Mouse (Mus musculus): ENCODE results near the gene Gprc5c. TPM values are rescaled to one million over a fixed set of nuclear protein-coding genes. Genes with fewer than 3 reads are reported as not detected.

Gene Gprc5c
- polyA plus RNA-seq, 1 experiment from 2014 or later, result 23.5 TPM

DNA sequence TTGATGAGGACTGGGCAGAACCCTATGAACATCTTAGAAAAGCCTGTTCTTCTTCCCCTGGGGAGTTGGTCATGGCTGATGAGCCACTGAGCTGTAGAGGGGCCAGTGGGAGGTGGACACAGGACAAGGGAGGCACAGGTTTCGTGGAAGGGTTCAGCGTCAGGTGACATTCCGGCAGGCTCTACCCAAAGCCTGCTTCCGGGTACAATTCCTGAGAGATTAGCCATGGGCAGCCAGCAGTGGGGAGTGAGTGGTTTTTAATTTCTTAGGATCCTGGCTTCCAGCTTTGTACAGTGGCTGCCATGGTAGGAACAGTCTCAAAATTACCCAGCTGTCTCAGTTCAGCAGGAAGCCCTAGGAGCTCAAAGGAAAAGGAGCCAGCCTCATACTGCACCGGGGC is 3.9 kb upstream of the Gprc5c start:
- H3K36me3 ChIP-seq (ENCODE audit: control insufficient read depth, insufficient read depth, low read length), result no peaks in the 10 kb centered on the region
- ATAC-seq (ENCODE audit: insufficient number of reproducible peaks, insufficient read depth, low FRiP score, low read depth), result no peak
- no peak overlapping the region for H3K4me2 ChIP-seq (replicated peaks; ENCODE audit: low read depth, low read length)
- H3K27me3 ChIP-seq (ENCODE audit: control insufficient read depth, insufficient read depth, low read length), result no peaks in the 10 kb centered on the region
- H3K4me3 ChIP-seq (ENCODE audit: low read depth, low read length), result no peak overlapping the region
- no peak overlapping the region for H3K27ac ChIP-seq (ENCODE audit: low read length)
- 78% methylated on average over 5 of the region's 5 CpGs for WGBS
- H3K9me3 ChIP-seq (ENCODE audit: control insufficient read depth, low read depth, low read length), result no peaks in the 10 kb centered on the region
- no peak overlapping the region for H3K9ac ChIP-seq (replicated peaks; ENCODE audit: low read depth, low read length)
- H3K4me1 ChIP-seq (ENCODE audit: control insufficient read depth, insufficient read depth, low read length), result peaks cover 24% of the 10 kb centered on the region

DNA sequence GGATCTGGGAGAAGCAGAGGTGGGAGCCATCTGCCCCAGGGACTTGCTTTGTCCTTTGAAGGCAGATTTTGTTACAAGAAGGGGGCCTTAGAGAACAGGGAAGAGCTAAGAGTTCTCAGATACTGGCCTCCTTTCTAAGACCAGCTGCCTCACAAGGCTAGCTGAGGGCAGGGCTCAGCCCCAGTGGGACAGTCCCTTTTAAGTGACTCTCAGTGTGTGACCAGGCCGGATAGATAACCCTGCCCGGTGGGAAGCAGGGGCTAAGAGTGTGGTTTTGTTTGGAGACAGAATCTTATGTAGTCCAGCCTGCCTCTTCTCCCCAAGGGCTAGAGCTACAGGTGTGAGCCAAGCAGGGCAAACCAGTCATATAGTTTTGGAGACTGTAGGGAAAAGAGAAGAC is 1.4 kb upstream of the Gprc5c start:
- H3K27ac ChIP-seq (ENCODE audit: low read length), result peak overlapping the region; percentile 93
- H3K36me3 ChIP-seq (ENCODE audit: control insufficient read depth, insufficient read depth, low read length), result no peaks in the 10 kb centered on the region
- no peak overlapping the region for H3K9ac ChIP-seq (replicated peaks; ENCODE audit: low read depth, low read length)
- H3K4me3 ChIP-seq (ENCODE audit: low read depth, low read length), result no peak overlapping the region
- peaks cover 26% of the 10 kb centered on the region for H3K4me1 ChIP-seq (ENCODE audit: control insufficient read depth, insufficient read depth, low read length)
- no peaks in the 10 kb centered on the region for H3K9me3 ChIP-seq (ENCODE audit: control insufficient read depth, low read depth, low read length)
- no peak overlapping the region; the same call in 1 of the 2 replicates for H3K4me2 ChIP-seq (replicated peaks; ENCODE audit: low read depth, low read length)
- no peaks in the 10 kb centered on the region for H3K27me3 ChIP-seq (ENCODE audit: control insufficient read depth, insufficient read depth, low read length)
- 11% methylated on average over 2 of the region's 2 CpGs for WGBS
- ATAC-seq (ENCODE audit: insufficient number of reproducible peaks, insufficient read depth, low FRiP score, low read depth), result no peak

DNA sequence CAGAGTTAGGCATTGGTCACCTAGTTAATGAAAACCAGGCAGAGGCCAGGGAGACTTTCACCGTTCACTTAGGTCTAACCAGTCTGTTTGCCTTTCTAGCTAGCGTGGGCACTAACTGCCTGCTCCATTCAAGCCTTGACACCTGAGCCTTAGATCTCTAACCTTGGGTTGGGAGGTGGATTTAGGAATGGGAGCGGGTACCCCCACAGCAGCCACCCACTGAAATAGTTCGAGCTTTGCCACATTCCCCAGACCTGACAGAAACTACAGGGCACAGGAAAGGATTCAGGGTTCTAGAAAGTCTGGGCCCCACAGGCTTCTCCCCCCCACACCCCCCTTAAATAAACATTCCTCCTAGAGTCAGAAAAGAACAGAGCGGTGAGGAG is 893 bp upstream of the Gprc5c start:
- Histone ChIP-seq H3K9me3 (ENCODE audit: control insufficient read depth, low read depth, low read length) (no peaks in the 10 kb centered on the region), H3K4me2 (replicated peaks; ENCODE audit: low read depth, low read length) (peak overlapping the region; percentile 97), H3K27ac (ENCODE audit: low read length) (peak overlapping the region; percentile 93), H3K4me1 (ENCODE audit: control insufficient read depth, insufficient read depth, low read length) (peaks cover 23% of the 10 kb centered on the region; the same call in 1 of the 2 replicates), H3K27me3 (ENCODE audit: control insufficient read depth, insufficient read depth, low read length) (no peaks in the 10 kb centered on the region), H3K4me3 (ENCODE audit: low read depth, low read length) (peak overlapping the region; percentile 74; the same call in 1 of the 2 replicates), H3K9ac (replicated peaks; ENCODE audit: low read depth, low read length) (no peak overlapping the region), H3K36me3 (ENCODE audit: control insufficient read depth, insufficient read depth, low read length) (no peaks in the 10 kb centered on the region)
- peak; percentile 33; the same call in 1 of the 2 replicates for ATAC-seq (ENCODE audit: insufficient number of reproducible peaks, insufficient read depth, low FRiP score, low read depth)
- WGBS, result 23% methylated on average over 5 of the region's 5 CpGs

DNA sequence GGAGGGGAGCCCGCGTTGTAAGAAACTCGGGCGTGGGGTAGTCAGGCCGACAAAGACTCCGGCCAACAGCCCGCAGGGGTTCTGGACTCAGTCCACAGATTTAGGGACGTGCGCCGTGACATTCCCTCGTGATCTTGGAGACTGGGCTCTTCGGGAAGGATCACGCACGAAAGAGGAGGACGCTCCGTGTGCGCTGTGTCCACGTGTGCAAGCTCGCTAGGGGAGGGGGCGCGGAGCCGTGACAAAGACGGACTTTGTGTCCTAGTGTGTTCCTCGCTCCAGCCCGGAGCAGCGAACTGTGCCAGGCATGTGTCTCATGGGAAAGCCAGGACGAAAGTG is 286 bp downstream of the Gprc5c start:
- H3K4me1 ChIP-seq (ENCODE audit: control insufficient read depth, insufficient read depth, low read length), result peaks cover 23% of the 10 kb centered on the region; the same call in 1 of the 2 replicates
- ATAC-seq (ENCODE audit: insufficient number of reproducible peaks, insufficient read depth, low FRiP score, low read depth), result peak; percentile 2; the same call in 1 of the 2 replicates
- no peaks in the 10 kb centered on the region for H3K9me3 ChIP-seq (ENCODE audit: control insufficient read depth, low read depth, low read length)

DNA sequence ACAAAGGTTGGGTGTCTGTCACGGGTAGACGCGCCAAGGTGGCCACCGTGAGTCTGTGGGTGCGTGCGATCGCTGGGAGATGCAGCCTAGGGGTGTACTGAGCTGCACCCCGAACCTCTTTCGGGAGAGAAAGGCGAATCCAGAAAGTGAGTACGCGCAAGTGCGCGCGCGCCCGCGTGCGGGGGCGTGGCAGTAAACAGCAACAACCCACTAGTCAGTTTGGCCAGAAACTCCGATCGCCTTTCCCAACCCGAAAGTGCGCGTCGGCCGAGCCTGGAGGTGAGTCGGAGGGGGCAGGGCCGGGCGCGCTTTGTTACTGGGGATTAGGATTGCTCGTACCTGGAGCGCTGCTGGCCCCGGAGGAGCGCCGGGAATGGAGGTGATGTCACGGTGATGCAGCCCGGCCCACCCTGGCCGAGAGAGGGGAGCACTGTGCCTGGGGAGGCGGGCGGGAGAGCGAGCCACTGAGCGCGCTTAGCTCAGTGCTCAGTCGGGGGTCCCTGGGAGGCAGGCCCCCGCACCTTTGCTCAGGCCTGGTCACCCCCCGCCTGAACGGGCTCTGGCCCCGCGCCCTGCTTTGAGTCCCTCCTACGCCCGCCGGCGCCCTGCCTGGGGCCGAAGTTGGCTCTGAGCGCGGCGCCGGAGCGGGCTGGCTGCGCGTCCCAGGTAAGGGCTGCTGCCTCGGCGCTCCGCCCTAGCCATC is 807 bp downstream of the Gprc5c start:
- Histone ChIP-seq H3K36me3 (ENCODE audit: control insufficient read depth, insufficient read depth, low read length) (no peaks in the 10 kb centered on the region), H3K27me3 (ENCODE audit: control insufficient read depth, insufficient read depth, low read length) (no peaks in the 10 kb centered on the region), H3K27ac (ENCODE audit: low read length) (peak overlapping the region; percentile 93), H3K9me3 (ENCODE audit: control insufficient read depth, low read depth, low read length) (no peaks in the 10 kb centered on the region), H3K4me3 (ENCODE audit: low read depth, low read length) (peak overlapping the region; percentile 74), H3K4me2 (replicated peaks; ENCODE audit: low read depth, low read length) (peak overlapping the region; percentile 97), H3K9ac (replicated peaks; ENCODE audit: low read depth, low read length) (peak overlapping the region; percentile 78), H3K4me1 (ENCODE audit: control insufficient read depth, insufficient read depth, low read length) (peaks cover 23% of the 10 kb centered on the region; the same call in 1 of the 2 replicates)
- peak; percentile 76 for ATAC-seq (ENCODE audit: insufficient number of reproducible peaks, insufficient read depth, low FRiP score, low read depth)
- WGBS, result under 1% methylated on average over 64 of the region's 65 CpGs

More for the DNA sequence above, 286 bp downstream of the Gprc5c start:
- under 1% methylated on average over 27 of the region's 27 CpGs for WGBS
- Histone ChIP-seq H3K4me3 (ENCODE audit: low read depth, low read length) (peak overlapping the region; percentile 74), H3K36me3 (ENCODE audit: control insufficient read depth, insufficient read depth, low read length) (no peaks in the 10 kb centered on the region), H3K27ac (ENCODE audit: low read length) (peak overlapping the region; percentile 93), H3K27me3 (ENCODE audit: control insufficient read depth, insufficient read depth, low read length) (no peaks in the 10 kb centered on the region), H3K9ac (replicated peaks; ENCODE audit: low read depth, low read length) (peak overlapping the region; percentile 78), H3K4me2 (replicated peaks; ENCODE audit: low read depth, low read length) (peak overlapping the region; percentile 97)

DNA sequence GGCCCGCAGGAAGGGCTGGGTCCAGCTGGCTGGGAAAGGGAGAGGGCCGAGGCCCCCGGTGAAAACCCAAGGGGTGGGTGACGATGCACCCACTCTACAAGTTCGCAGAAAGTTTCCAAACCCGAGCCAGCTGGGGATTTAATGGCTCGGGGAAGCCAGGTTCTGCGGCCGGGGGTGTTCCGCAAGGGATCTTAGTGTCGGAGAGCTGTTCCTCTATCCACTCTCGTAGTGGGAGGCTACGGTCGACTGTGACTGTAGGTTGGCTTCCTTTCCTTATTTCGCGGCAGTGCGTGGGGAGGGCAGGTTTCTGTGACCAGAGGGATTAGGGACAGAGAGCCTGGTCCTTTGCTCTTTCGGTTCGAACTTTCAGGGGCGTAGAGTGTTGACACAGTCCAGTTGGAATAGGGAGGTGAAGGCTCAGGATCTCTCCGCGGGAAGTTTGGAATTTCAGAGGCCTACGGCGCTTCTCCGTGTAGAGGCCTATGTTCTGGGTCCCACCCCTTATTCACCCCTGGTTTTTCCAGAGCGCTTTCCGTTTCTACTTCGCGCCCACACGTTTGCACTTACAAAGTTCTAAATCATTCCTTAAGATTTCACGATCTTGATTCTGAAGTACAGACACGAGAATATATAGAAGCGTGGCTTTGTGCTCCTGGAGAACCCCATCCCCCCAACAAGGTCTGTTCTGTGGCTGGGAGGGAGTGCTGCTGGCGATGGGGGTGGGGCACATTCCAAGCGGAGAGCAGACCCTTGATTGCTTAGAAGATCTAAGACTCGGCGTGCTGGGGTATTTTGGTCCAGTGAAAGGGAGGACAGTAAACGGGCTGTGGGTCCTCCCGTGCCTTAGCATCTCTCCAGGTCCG is 1.6 kb downstream of the Gprc5c start:
- ATAC-seq (ENCODE audit: insufficient number of reproducible peaks, insufficient read depth, low FRiP score, low read depth), result peak; percentile 8; the same call in 1 of the 2 replicates
- Histone ChIP-seq H3K9me3 (ENCODE audit: control insufficient read depth, low read depth, low read length) (no peaks in the 10 kb centered on the region), H3K27ac (ENCODE audit: low read length) (peak overlapping the region; percentile 93), H3K4me3 (ENCODE audit: low read depth, low read length) (peak overlapping the region; percentile 74), H3K4me1 (ENCODE audit: control insufficient read depth, insufficient read depth, low read length) (peaks cover 23% of the 10 kb centered on the region; the same call in 1 of the 2 replicates), H3K9ac (replicated peaks; ENCODE audit: low read depth, low read length) (peak overlapping the region; percentile 78), H3K36me3 (ENCODE audit: control insufficient read depth, insufficient read depth, low read length) (no peaks in the 10 kb centered on the region), H3K4me2 (replicated peaks; ENCODE audit: low read depth, low read length) (peak overlapping the region; percentile 97), H3K27me3 (ENCODE audit: control insufficient read depth, insufficient read depth, low read length) (no peaks in the 10 kb centered on the region)
- under 1% methylated on average over 40 of the region's 40 CpGs for WGBS

DNA sequence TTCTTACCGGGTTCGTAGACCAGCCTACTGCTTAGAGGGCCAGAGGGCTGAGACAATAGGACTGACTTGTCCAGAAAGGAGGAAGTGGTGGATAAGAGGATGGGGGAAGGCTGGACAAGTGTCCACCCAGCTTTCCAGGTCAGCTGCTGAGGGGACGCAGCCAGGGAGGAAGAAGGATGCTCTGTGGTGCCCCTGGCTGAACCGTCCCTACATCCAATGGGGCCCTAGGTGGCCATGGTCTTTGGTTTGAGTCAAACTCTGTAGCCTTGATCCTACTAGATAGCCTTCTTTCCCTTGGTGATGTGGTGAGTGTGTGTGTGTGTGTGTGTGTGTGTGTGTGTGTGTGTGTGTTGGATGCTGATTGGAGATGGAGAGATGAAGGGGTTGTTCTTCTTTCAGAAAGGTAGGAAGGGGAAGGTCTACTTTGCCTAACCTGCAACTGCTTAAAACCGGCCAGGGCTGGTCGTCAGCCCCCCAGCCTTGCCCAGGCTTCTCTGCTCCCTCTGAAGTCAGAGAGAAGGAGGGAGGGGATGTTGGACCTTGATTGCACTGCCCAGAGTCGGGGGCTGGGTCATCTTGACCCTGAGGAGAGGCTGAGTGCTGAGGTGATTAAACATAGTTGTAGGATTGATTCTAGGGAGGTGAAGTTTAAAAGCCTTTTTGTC is 2.4 kb downstream of the Gprc5c start:
- no peak for ATAC-seq (ENCODE audit: insufficient number of reproducible peaks, insufficient read depth, low FRiP score, low read depth)
- Histone ChIP-seq H3K4me2 (replicated peaks; ENCODE audit: low read depth, low read length) (peak overlapping the region; percentile 97), H3K9me3 (ENCODE audit: control insufficient read depth, low read depth, low read length) (no peaks in the 10 kb centered on the region), H3K4me3 (ENCODE audit: low read depth, low read length) (peak overlapping the region; percentile 74), H3K9ac (replicated peaks; ENCODE audit: low read depth, low read length) (peak overlapping the region; percentile 78; the same call in 1 of the 2 replicates), H3K27me3 (ENCODE audit: control insufficient read depth, insufficient read depth, low read length) (no peaks in the 10 kb centered on the region), H3K36me3 (ENCODE audit: control insufficient read depth, insufficient read depth, low read length) (no peaks in the 10 kb centered on the region), H3K27ac (ENCODE audit: low read length) (peak overlapping the region; percentile 93; the same call in 1 of the 2 replicates), H3K4me1 (ENCODE audit: control insufficient read depth, insufficient read depth, low read length) (peaks cover 23% of the 10 kb centered on the region; the same call in 1 of the 2 replicates)
- 14% methylated on average over 7 of the region's 7 CpGs for WGBS

DNA sequence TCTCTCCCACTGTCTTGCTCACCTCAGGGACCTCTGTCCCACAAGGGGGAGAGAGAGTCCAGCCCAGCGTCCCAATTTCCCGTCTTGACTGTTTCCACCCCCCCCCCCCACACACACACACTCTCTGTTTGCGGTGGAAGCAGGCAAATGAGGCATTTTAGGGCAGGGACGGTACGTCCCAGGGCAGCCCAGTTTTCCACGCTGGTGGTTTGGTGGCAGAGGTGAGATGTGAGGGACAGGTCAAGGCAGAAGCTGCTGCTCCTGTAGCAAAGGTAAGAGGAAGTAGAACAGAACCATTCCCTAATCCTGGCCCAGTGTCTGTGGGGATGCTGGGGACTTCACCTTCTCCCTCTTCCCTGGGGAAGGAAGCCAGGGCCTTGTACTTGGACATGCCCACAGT is 3.6 kb downstream of the Gprc5c start:
- H3K4me1 ChIP-seq (ENCODE audit: control insufficient read depth, insufficient read depth, low read length), result peaks cover 21% of the 10 kb centered on the region; the same call in 1 of the 2 replicates
- no peaks in the 10 kb centered on the region for H3K36me3 ChIP-seq (ENCODE audit: control insufficient read depth, insufficient read depth, low read length)
- no peak overlapping the region for H3K9ac ChIP-seq (replicated peaks; ENCODE audit: low read depth, low read length)
- no peaks in the 10 kb centered on the region for H3K27me3 ChIP-seq (ENCODE audit: control insufficient read depth, insufficient read depth, low read length)
- WGBS, result 62% methylated on average over 6 of the region's 6 CpGs
- no peaks in the 10 kb centered on the region for H3K9me3 ChIP-seq (ENCODE audit: control insufficient read depth, low read depth, low read length)
- H3K27ac ChIP-seq (ENCODE audit: low read length), result no peak overlapping the region
- H3K4me2 ChIP-seq (replicated peaks; ENCODE audit: low read depth, low read length), result no peak overlapping the region
- ATAC-seq (ENCODE audit: insufficient number of reproducible peaks, insufficient read depth, low FRiP score, low read depth), result no peak
- no peak overlapping the region for H3K4me3 ChIP-seq (ENCODE audit: low read depth, low read length)

Measured in stomach, embryonic 14.5 days (tissue).